Mouse (Mus musculus) thymus, adult 2 months (tissue): ENCODE data around the gene E2f3. TPM values are rescaled to one million over a fixed set of nuclear protein-coding genes. Genes with fewer than 3 reads are reported as not detected.

ENCODE experiments used
- DNase-seq: peaks from one replicate; pipeline ENCODE4 v3.0.0; 2021
- H3K27ac ChIP-seq: fragments of 200-500 bp; 2 replicates; pipeline ENCODE4 v1.5.1; 2012; ENCODE audit warnings: low read length, control low read depth; ENCODE audit not compliant: control insufficient read depth, insufficient read depth
- H3K27me3 ChIP-seq: fragments of 200-500 bp; 2 replicates; pipeline ENCODE4 v1.6.1; 2012; ENCODE audit warnings: mild to moderate bottlenecking, low read length, moderate library complexity, mixed read lengths; ENCODE audit not compliant: control insufficient read depth, insufficient read depth
- H3K36me3 ChIP-seq: fragments of 200-500 bp; 2 replicates; pipeline ENCODE4 v1.6.1; 2012; ENCODE audit warnings: mild to moderate bottlenecking, low read length, moderate library complexity; ENCODE audit not compliant: control insufficient read depth, insufficient read depth
- H3K4me1 ChIP-seq: fragments of 200-500 bp; replicated peaks from 2 replicates; pipeline ENCODE4 v1.6.1; 2012; ENCODE audit warnings: low read length; ENCODE audit not compliant: control insufficient read depth, insufficient read depth
- H3K4me3 ChIP-seq: fragments of 200-500 bp; 2 replicates; pipeline ENCODE4 v1.5.1; 2012; ENCODE audit warnings: mild to moderate bottlenecking, low read length, control low read depth, moderate library complexity; ENCODE audit not compliant: control insufficient read depth, insufficient read depth
- CTCF ChIP-seq: fragments of 200-500 bp; IDR thresholded peaks from 2 replicates; pipeline ENCODE4 v1.5.1; 2012; ENCODE audit warnings: mild to moderate bottlenecking, control low read depth, low read length, moderate library complexity, borderline replicate concordance; ENCODE audit not compliant: control insufficient read depth, poor library complexity, insufficient read depth; ENCODE audit errors: extremely low read depth
- POLR2A ChIP-seq: fragments of 200-500 bp; IDR thresholded peaks from 2 replicates; pipeline ENCODE4 v1.6.1; 2012; ENCODE audit warnings: mild to moderate bottlenecking, low read length, control low read depth, moderate library complexity; ENCODE audit not compliant: control insufficient read depth, poor library complexity, insufficient read depth; ENCODE audit errors: extremely low read depth
- WGBS: fragments of 180-500 bp; shearing (Covaris S2); methylation state at CpG from one replicate; pipeline ENCODE4 v1.1.7; 2018; 5-methylcytosine and 5-hydroxymethylcytosine counted together
- polyA plus RNA-seq: library from polyadenylated mRNA; depleted of rRNA; stranded (reverse); fragments of >200 nt; gene quantifications from 2 replicates; pipeline ENCODE4 v1.2.3, GENCODE M21; 2012; rRNA removed

Gene E2f3
- polyA plus RNA-seq = 7.1 and 8.4 TPM in 2 replicates

GRCm38 (mm10) chr13:29985855-29986755, at the start of gene E2f3:
E2f3 (minus strand) TSS chr13:29986063.
- TF ChIP-seq POLR2A = 0 out of 2 replicates have a peak, but pooled peaks have one; percentile 16
- no peak for TF ChIP-seq CTCF
- Histone ChIP-seq H3K36me3 (no peaks in the 10 kb centered on the region), H3K27ac (no peak within 1 kb of the TSS), H3K27me3 (no peaks in the 10 kb centered on the region), H3K4me3 (peak within 1 kb of the TSS; percentile 86), H3K4me1 (peaks cover 11% of the 10 kb centered on the region; the same call in 1 of the 2 replicates)
- DNase-seq = peak; percentile 95
- WGBS = under 1% methylated on average over 45 of the region's 45 CpGs

GRCm38 (mm10) chr13:30034540-30034939, 48.7 kb upstream of the E2f3 start:
- DNase-seq = no peak
- no peak for TF ChIP-seq POLR2A
- no peak for TF ChIP-seq CTCF
- WGBS = 29% methylated on average over 5 of the region's 5 CpGs
- H3K4me3 ChIP-seq = no peak overlapping the region
- H3K36me3 ChIP-seq = no peaks in the 10 kb centered on the region
- H3K27ac ChIP-seq = no peak overlapping the region; the same call in 1 of the 2 replicates
- H3K27me3 ChIP-seq = no peaks in the 10 kb centered on the region
- H3K4me1 ChIP-seq = peaks cover 3% of the 10 kb centered on the region

GRCm38 (mm10) chr13:30031684-30032335, 45.9 kb upstream of the E2f3 start:
- no peak overlapping the region for H3K27ac ChIP-seq
- no peak for DNase-seq
- WGBS = 94% methylated on average over 13 of the region's 13 CpGs

GRCm38 (mm10) chr13:30027841-30028240, 42.0 kb upstream of the E2f3 start:
- Histone ChIP-seq H3K27me3 (no peaks in the 10 kb centered on the region), H3K36me3 (no peaks in the 10 kb centered on the region), H3K4me1 (no peaks in the 10 kb centered on the region), H3K27ac (no peak overlapping the region), H3K4me3 (no peak overlapping the region)
- WGBS = 96% methylated on average over 3 of the region's 3 CpGs
- DNase-seq = no peak
- no peak for TF ChIP-seq CTCF
- no peak for TF ChIP-seq POLR2A

More at GRCm38 (mm10) chr13:30031684-30032335, 45.9 kb upstream of the E2f3 start:
- Histone ChIP-seq H3K4me3 (no peak overlapping the region), H3K4me1 (peaks cover 3% of the 10 kb centered on the region), H3K36me3 (no peaks in the 10 kb centered on the region), H3K27me3 (no peaks in the 10 kb centered on the region)
- TF ChIP-seq POLR2A (no peak), CTCF (no peak)

- Histone ChIP-seq H3K27ac (no peak overlapping the region), H3K36me3 (no peaks in the 10 kb centered on the region), H3K27me3 (no peaks in the 10 kb centered on the region), H3K4me1 (no peaks in the 10 kb centered on the region), H3K4me3 (no peak overlapping the region)
- no peak for DNase-seq
- no peak for TF ChIP-seq POLR2A
- no peak for TF ChIP-seq CTCF
- WGBS = 95% methylated on average over 2 of the region's 2 CpGs
Observed at GRCm38 (mm10) chr13:30022487-30022886, 36.6 kb upstream of the E2f3 start.

GRCm38 (mm10) chr13:30018573-30018972, 32.7 kb upstream of the E2f3 start:
- Histone ChIP-seq H3K27ac (no peak overlapping the region), H3K27me3 (no peaks in the 10 kb centered on the region), H3K36me3 (no peaks in the 10 kb centered on the region), H3K4me3 (no peak overlapping the region), H3K4me1 (no peaks in the 10 kb centered on the region)
- DNase-seq = no peak
- 94% methylated on average over 2 of the region's 2 CpGs for WGBS
- no peak for TF ChIP-seq POLR2A
- no peak for TF ChIP-seq CTCF
